Mouse (Mus musculus): ENCODE results near the gene Atg7. TPM values are rescaled to one million over a fixed set of nuclear protein-coding genes. Genes with fewer than 3 reads are reported as not detected.
"Not testable (repeated sequence)": the region's sequence is repeated elsewhere in the genome, so short reads cannot be mapped to it uniquely, and the experiment has no call there.

The Atg7 gene
- polyA plus RNA-seq (2015; fragmentation: Nextera tagmentation; extraction: Ambion mirVana) = 14.0 and 15.0 TPM in 2 replicates

DNA sequence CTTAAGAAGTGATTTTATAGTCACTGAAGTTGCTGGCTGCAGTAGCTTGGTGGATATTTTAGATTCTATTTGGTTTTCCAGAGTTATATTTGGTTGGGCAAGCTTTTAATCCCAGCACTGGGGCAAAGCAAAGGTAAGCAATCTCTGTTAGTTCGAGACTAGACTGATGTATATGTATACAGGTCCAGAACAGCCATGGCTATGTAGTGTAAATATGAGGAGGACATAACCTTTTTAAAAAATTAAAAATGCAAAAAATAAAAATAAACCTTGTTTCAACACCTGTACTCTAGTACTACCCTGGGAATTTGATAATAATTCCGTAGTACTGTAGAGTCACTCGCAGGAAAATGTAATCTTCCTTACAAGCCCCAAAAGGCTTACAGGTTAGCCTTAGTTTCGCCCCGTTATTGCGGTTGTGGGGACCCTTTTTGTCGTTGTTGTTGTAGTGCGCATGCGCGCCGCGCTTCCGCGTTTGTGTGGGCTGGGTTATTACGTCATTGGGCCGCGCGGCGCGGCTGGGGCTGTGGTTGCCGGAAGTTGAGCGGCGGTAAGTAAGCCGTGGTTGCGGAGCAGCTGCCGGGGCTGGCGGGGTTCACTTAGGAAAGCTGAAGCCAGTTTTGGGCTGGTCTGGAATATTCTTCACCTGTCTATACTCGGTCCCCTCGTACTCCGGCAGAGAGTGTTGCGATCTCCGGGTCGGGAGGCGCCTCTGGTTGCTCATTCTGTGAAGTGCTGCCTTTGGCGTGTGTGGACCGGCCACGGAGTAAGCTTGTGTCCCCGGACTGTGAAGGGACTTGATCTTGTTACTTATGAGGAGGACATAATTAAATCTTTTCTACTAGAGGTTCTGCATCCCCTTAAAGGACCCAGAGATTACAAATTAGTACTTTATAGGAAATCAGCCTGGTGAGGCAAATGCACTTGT lies at the start of gene Atg7:
TSS of gene Atg7 (plus strand) at position 497 of the 928 bp plus-strand sequence.
- WGBS = under 1% methylated on average over 38 of the region's 38 CpGs
- H3K27ac ChIP-seq (replicated peaks) = peak within 1 kb of the TSS; percentile 69; the same call in 1 of the 2 replicates

DNA sequence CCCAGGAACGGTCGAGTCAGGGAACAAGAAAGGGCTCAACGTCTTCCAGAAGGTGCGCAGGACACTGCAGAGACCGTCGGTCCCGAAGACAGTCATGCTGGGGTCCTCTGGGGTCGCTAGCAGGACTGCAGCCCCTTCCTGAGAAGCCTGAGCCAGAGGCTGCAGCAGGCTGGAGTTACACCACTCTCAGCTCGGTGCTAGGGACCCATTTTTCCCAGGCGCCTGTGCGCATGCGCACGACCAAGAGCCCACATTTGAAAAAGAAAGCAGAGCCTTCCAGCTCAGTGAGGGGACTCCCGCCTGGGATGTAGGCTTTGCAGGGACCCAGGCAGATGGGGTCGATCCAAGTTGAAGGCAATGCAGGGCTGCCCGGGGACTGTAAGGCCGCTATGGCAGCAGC lies 28.8 kb upstream of the Atg7 start:
- not testable (repeated sequence) for DNase-seq (ENCODE audit: low spot score); H3K27me3 ChIP-seq (ENCODE audit: control insufficient read depth, insufficient read depth, low read length); H3K4me3 ChIP-seq (ENCODE audit: low read depth, low read length); H3K9ac ChIP-seq (ENCODE audit: low read length); H3K4me2 ChIP-seq (replicated peaks; ENCODE audit: low read depth); H3K36me3 ChIP-seq (ENCODE audit: control insufficient read depth, insufficient read depth, low read length); H3K9me3 ChIP-seq (ENCODE audit: control insufficient read depth, low read length); H3K4me1 ChIP-seq (replicated peaks; ENCODE audit: control insufficient read depth, insufficient read depth); ATAC-seq (ENCODE audit: low FRiP score, low TSS enrichment); H3K27ac ChIP-seq (replicated peaks)
- whole genome bisulfite sequencing = 3% methylated on average over 6 of the region's 17 CpGs

More for the DNA sequence above, at the start of gene Atg7:
- H3K4me3 ChIP-seq (ENCODE audit: low read depth, low read length) = peak within 1 kb of the TSS; percentile 74
- no peaks in the 10 kb centered on the region for H3K9me3 ChIP-seq (ENCODE audit: control insufficient read depth, low read length)
- TF ChIP-seq CTCF (IDR thresholded peaks at IDR 0.05; ENCODE audit: low read depth) = no peak
- TF ChIP-seq EP300 (optimal IDR thresholded peaks at IDR 0.05) = no peak
- peak; percentile 92 for ATAC-seq (ENCODE audit: low FRiP score, low TSS enrichment)
- H3K4me2 ChIP-seq (replicated peaks; ENCODE audit: low read depth) = peak within 1 kb of the TSS; percentile 65
- H3K27me3 ChIP-seq (ENCODE audit: control insufficient read depth, insufficient read depth, low read length) = no peaks in the 10 kb centered on the region
- H3K9ac ChIP-seq (ENCODE audit: low read length) = peak within 1 kb of the TSS; percentile 80
- H3K36me3 ChIP-seq (ENCODE audit: control insufficient read depth, insufficient read depth, low read length) = no peaks in the 10 kb centered on the region
- peak; percentile 96 for DNase-seq (ENCODE audit: low spot score)
- H3K4me1 ChIP-seq (replicated peaks; ENCODE audit: control insufficient read depth, insufficient read depth) = peaks cover 4% of the 10 kb centered on the region; the same call in 1 of the 2 replicates

DNA sequence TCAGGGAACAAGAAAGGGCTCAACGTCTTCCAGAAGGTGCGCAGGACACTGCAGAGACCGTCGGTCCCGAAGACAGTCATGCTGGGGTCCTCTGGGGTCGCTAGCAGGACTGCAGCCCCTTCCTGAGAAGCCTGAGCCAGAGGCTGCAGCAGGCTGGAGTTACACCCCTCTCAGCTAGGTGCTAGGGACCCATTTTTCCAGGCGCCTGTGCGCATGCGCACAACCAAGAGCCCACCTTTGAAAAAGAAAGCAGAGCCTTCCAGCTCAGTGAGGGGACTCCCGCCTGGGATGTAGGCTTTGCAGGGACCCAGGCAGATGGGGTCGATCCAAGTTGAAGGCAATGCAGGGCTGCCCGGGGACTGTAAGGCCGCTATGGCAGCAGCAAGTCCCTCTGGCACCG lies 9.0 kb upstream of the Atg7 start:
- not testable (repeated sequence) for H3K4me3 ChIP-seq (ENCODE audit: low read depth, low read length); H3K9me3 ChIP-seq (ENCODE audit: control insufficient read depth, low read length); H3K4me2 ChIP-seq (replicated peaks; ENCODE audit: low read depth); H3K27ac ChIP-seq (replicated peaks); H3K27me3 ChIP-seq (ENCODE audit: control insufficient read depth, insufficient read depth, low read length); ATAC-seq (ENCODE audit: low FRiP score, low TSS enrichment); H3K4me1 ChIP-seq (replicated peaks; ENCODE audit: control insufficient read depth, insufficient read depth); H3K36me3 ChIP-seq (ENCODE audit: control insufficient read depth, insufficient read depth, low read length); DNase-seq (ENCODE audit: low spot score); H3K9ac ChIP-seq (ENCODE audit: low read length)
- WGBS = no CpG with 5 or more reads among the region's 14 CpGs

DNA sequence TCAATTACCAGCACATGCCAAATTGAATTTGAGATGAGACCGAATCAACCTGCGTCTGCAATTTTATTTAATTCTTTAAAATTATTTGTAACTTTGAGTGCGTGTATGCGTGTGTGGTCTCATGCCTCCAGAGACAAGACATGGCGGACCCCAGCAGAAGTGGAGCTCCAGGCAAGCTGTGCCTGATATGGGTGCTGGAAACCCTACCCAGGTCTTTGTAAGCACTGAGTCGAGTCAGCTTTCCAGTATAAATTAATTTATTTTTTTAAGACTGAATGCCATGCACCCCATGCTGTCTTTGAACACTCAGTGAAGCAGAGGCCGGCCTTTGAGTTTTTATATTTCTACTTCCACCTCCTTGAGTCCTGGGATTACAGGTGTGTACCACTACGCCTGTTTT lies 819 bp downstream of the Atg7 start:
- ATAC-seq (ENCODE audit: low FRiP score, low TSS enrichment) = no peak
- H3K27ac ChIP-seq (replicated peaks) = no peak overlapping the region
- WGBS = 44% methylated on average over 8 of the region's 8 CpGs

DNA sequence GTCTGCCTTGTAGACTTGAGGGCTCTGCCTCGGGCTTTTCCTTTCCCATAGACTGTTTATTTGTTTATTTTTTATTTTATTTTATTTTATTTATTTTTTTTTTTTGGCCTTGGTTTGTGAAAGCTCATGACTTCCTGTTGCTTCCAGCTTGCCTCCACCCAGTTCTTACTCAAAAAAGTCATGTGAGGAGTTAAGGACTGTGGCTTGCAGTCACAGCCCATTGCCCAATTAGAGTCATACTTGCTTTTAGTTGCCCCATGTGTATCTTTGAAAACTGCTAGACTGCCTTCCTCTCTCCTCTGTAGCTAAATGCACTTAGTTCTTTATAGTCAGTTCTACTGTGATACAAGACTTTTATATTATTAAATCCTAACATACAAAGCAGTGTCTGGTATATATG lies 1.6 kb downstream of the Atg7 start:
- ATAC-seq (ENCODE audit: low FRiP score, low TSS enrichment) (no peak), DNase-seq (ENCODE audit: low spot score) (no peak)
- WGBS = 74% methylated on average over 1 of the region's 1 CpGs
- no peaks in the 10 kb centered on the region for H3K9me3 ChIP-seq (ENCODE audit: control insufficient read depth, low read length)
- TF ChIP-seq CTCF (IDR thresholded peaks at IDR 0.05; ENCODE audit: low read depth) = no peak
- TF ChIP-seq EP300 (optimal IDR thresholded peaks at IDR 0.05) = no peak
- H3K4me2 ChIP-seq (replicated peaks; ENCODE audit: low read depth) = no peak overlapping the region
- no peak overlapping the region for H3K27ac ChIP-seq (replicated peaks)
- H3K9ac ChIP-seq (ENCODE audit: low read length) = no peak overlapping the region
- peaks cover 4% of the 10 kb centered on the region; the same call in 1 of the 2 replicates for H3K4me1 ChIP-seq (replicated peaks; ENCODE audit: control insufficient read depth, insufficient read depth)
- H3K4me3 ChIP-seq (ENCODE audit: low read depth, low read length) = no peak overlapping the region
- no peaks in the 10 kb centered on the region for H3K36me3 ChIP-seq (ENCODE audit: control insufficient read depth, insufficient read depth, low read length)
- H3K27me3 ChIP-seq (ENCODE audit: control insufficient read depth, insufficient read depth, low read length) = no peaks in the 10 kb centered on the region

More for the DNA sequence above, 819 bp downstream of the Atg7 start:
- no peaks in the 10 kb centered on the region for H3K36me3 ChIP-seq (ENCODE audit: control insufficient read depth, insufficient read depth, low read length)
- TF ChIP-seq CTCF (IDR thresholded peaks at IDR 0.05; ENCODE audit: low read depth) = no peak
- no peak for TF ChIP-seq EP300 (optimal IDR thresholded peaks at IDR 0.05)
- H3K4me3 ChIP-seq (ENCODE audit: low read depth, low read length) = peak overlapping the region; percentile 74
- peak overlapping the region; percentile 80 for H3K9ac ChIP-seq (ENCODE audit: low read length)
- no peak for DNase-seq (ENCODE audit: low spot score)
- no peaks in the 10 kb centered on the region for H3K9me3 ChIP-seq (ENCODE audit: control insufficient read depth, low read length)
- H3K4me1 ChIP-seq (replicated peaks; ENCODE audit: control insufficient read depth, insufficient read depth) = peaks cover 4% of the 10 kb centered on the region; the same call in 1 of the 2 replicates
- peak overlapping the region; percentile 65 for H3K4me2 ChIP-seq (replicated peaks; ENCODE audit: low read depth)
- no peaks in the 10 kb centered on the region for H3K27me3 ChIP-seq (ENCODE audit: control insufficient read depth, insufficient read depth, low read length)

DNA sequence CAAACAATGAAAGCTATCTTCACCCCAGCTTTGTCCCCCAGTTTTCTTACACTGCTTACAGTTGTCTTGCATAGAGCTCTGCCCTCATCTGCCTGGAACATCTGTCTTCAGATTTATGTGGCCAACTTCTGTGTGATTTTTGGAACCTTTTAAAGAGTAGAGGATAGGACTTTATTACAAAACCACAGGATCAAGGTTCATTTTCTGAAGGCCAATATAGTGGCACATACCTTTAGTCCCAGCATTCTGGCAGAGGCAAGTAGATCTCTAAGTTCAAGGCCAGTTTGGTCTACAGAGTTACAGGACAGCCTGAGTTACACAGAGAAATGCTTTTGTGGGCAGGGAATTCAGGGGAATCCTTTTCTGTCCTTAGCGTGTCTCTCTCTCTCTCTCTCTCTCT lies 3.3 kb downstream of the Atg7 start:
- Histone ChIP-seq H3K27ac (replicated peaks) (no peak overlapping the region), H3K9me3 (ENCODE audit: control insufficient read depth, low read length) (no peaks in the 10 kb centered on the region), H3K36me3 (ENCODE audit: control insufficient read depth, insufficient read depth, low read length) (no peaks in the 10 kb centered on the region), H3K9ac (ENCODE audit: low read length) (no peak overlapping the region), H3K27me3 (ENCODE audit: control insufficient read depth, insufficient read depth, low read length) (no peaks in the 10 kb centered on the region), H3K4me3 (ENCODE audit: low read depth, low read length) (no peak overlapping the region), H3K4me2 (replicated peaks; ENCODE audit: low read depth) (no peak overlapping the region), H3K4me1 (replicated peaks; ENCODE audit: control insufficient read depth, insufficient read depth) (peaks cover 4% of the 10 kb centered on the region; the same call in 1 of the 2 replicates)
- no peak for TF ChIP-seq CTCF (IDR thresholded peaks at IDR 0.05; ENCODE audit: low read depth)
- TF ChIP-seq EP300 (optimal IDR thresholded peaks at IDR 0.05) = no peak
- ATAC-seq (ENCODE audit: low FRiP score, low TSS enrichment) (no peak), DNase-seq (ENCODE audit: low spot score) (no peak)
- WGBS = 79% methylated on average over 1 of the region's 1 CpGs

Measured in stomach, postnatal 0 days (tissue).